Mouse (Mus musculus): Measurements from ENCODE around the gene Iscu. TPM values are rescaled to one million over a fixed set of nuclear protein-coding genes. Genes with fewer than 3 reads are reported as not detected.

Iscu gene
- 125 and 137 TPM in 2 replicates for polyA plus RNA-seq (2015; fragmentation: Nextera tagmentation; extraction: Ambion mirVana)

GRCm38 (mm10) chr5:113772450-113772895, at the start of gene Iscu, which contains the start of gene Sart3:
Gene Iscu (plus strand): TSS chr5:113772748.
Gene Sart3 (minus strand): TSS chr5:113772510.

GRCm38 (mm10) chr5:113724446-113724845, 48.1 kb upstream of the Iscu start, which contains the start of gene 1700069L16Rik:
Gene 1700069L16Rik (minus strand): TSS chr5:113724772.

GRCm38 (mm10) chr5:113735345-113736112, 37.0 kb upstream of the Iscu start, which contains the start of gene Ficd:
Gene Ficd (plus strand): TSS chr5:113735803.

GRCm38 (mm10) chr5:113800280-113800679, 27.7 kb downstream of the Iscu start, which contains the start of gene Tmem119:
Gene Tmem119 (minus strand): TSS chr5:113800516.

Other genes with a start within 250 kb of the Iscu start
- gene Cmklr1, start 122.3 kb upstream of the Iscu start, polyA plus RNA-seq (2015; fragmentation: Nextera tagmentation; extraction: Ambion mirVana), result 2.0 and 5.2 TPM in 2 replicates
- not detected in 2 replicates for gene 1700069L16Rik, start 48.0 kb upstream of the Iscu start, polyA plus RNA-seq (2015; fragmentation: Nextera tagmentation; extraction: Ambion mirVana)
- gene Ficd, start 36.9 kb upstream of the Iscu start, polyA plus RNA-seq (2015; fragmentation: Nextera tagmentation; extraction: Ambion mirVana), result 3.7 and 5.1 TPM in 2 replicates
- 9.7 and 10.8 TPM in 2 replicates for gene Sart3, start 238 bp upstream of the Iscu start, polyA plus RNA-seq (2015; fragmentation: Nextera tagmentation; extraction: Ambion mirVana)
- 35.7 and 42.6 TPM in 2 replicates for gene Tmem119, start 27.8 kb downstream of the Iscu start, polyA plus RNA-seq (2015; fragmentation: Nextera tagmentation; extraction: Ambion mirVana)
- gene Selplg, start 59.9 kb downstream of the Iscu start, polyA plus RNA-seq (2015; fragmentation: Nextera tagmentation; extraction: Ambion mirVana), result 4.5 and 5.2 TPM in 2 replicates
- gene Coro1c, start 136.0 kb downstream of the Iscu start, polyA plus RNA-seq (2015; fragmentation: Nextera tagmentation; extraction: Ambion mirVana), result 31.3 and 38.3 TPM in 2 replicates
- gene Ssh1, start 221.1 kb downstream of the Iscu start, polyA plus RNA-seq (2015; fragmentation: Nextera tagmentation; extraction: Ambion mirVana), result 5.6 and 6.1 TPM in 2 replicates
- not detected in 2 replicates for gene Dao, start 231.0 kb downstream of the Iscu start, polyA plus RNA-seq (2015; fragmentation: Nextera tagmentation; extraction: Ambion mirVana)

All from skeletal muscle tissue, postnatal 0 days (tissue).